Mouse (Mus musculus): ENCODE data around the gene Bmx. TPM values are rescaled to one million over a fixed set of nuclear protein-coding genes. Genes with fewer than 3 reads are reported as not detected.

The Bmx gene
- polyA plus RNA-seq, 1 experiment from 2014 or later: 0.27 TPM

- Histone ChIP-seq H3K4me2 (no peak overlapping the region), H3K4me1 (replicated peaks; ENCODE audit: control insufficient read depth, insufficient read depth, low read length) (no peaks in the 10 kb centered on the region), H3K27me3 (replicated peaks; ENCODE audit: control insufficient read depth, insufficient read depth, low read length) (no peaks in the 10 kb centered on the region), H3K9me3 (ENCODE audit: control insufficient read depth, low read length) (no peaks in the 10 kb centered on the region), H3K9ac (ENCODE audit: low read depth, low read length) (no peak overlapping the region), H3K27ac (ENCODE audit: low read depth, low read length) (no peak overlapping the region), H3K36me3 (ENCODE audit: control insufficient read depth, insufficient read depth, low read length) (no peaks in the 10 kb centered on the region), H3K4me3 (ENCODE audit: low read depth, low read length) (no peak overlapping the region)
- ATAC-seq (replicated peaks; ENCODE audit: low FRiP score): peak; percentile 63
- 57% methylated on average over 1 of the region's 1 CpGs for WGBS
- no peak for DNase-seq (ENCODE audit: low spot score)
These were observed 93.3 kb downstream of the Bmx start for GRCm38 (mm10) chrX:164164681-164165080.

- H3K9me3 ChIP-seq (ENCODE audit: control insufficient read depth, low read length): no peaks in the 10 kb centered on the region
These were observed 103.4 kb downstream of the Bmx start for GRCm38 (mm10) chrX:164154594-164154993.

GRCm38 (mm10) chrX:164153606-164154005 is 104.4 kb downstream of the Bmx start:
- no peak for DNase-seq (ENCODE audit: low spot score)

More at GRCm38 (mm10) chrX:164154594-164154993, 103.4 kb downstream of the Bmx start:
- no peaks in the 10 kb centered on the region for H3K27me3 ChIP-seq (replicated peaks; ENCODE audit: control insufficient read depth, insufficient read depth, low read length)
- 71% methylated on average over 5 of the region's 5 CpGs for WGBS
- H3K4me2 ChIP-seq: no peak overlapping the region
- ATAC-seq (replicated peaks; ENCODE audit: low FRiP score) (no peak), DNase-seq (ENCODE audit: low spot score) (no peak)
- no peak overlapping the region for H3K4me3 ChIP-seq (ENCODE audit: low read depth, low read length)
- H3K9ac ChIP-seq (ENCODE audit: low read depth, low read length): no peak overlapping the region
- no peak overlapping the region for H3K27ac ChIP-seq (ENCODE audit: low read depth, low read length)
- no peaks in the 10 kb centered on the region for H3K4me1 ChIP-seq (replicated peaks; ENCODE audit: control insufficient read depth, insufficient read depth, low read length)
- H3K36me3 ChIP-seq (ENCODE audit: control insufficient read depth, insufficient read depth, low read length): no peaks in the 10 kb centered on the region

GRCm38 (mm10) chrX:164152703-164153102 is 105.3 kb downstream of the Bmx start:
- no peaks in the 10 kb centered on the region; the same call in 1 of the 2 replicates for H3K27me3 ChIP-seq (replicated peaks; ENCODE audit: control insufficient read depth, insufficient read depth, low read length)
- H3K27ac ChIP-seq (ENCODE audit: low read depth, low read length): no peak overlapping the region
- H3K9ac ChIP-seq (ENCODE audit: low read depth, low read length): no peak overlapping the region
- DNase-seq (ENCODE audit: low spot score) (no peak), ATAC-seq (replicated peaks; ENCODE audit: low FRiP score) (no peak)
- no peak overlapping the region for H3K4me3 ChIP-seq (ENCODE audit: low read depth, low read length)
- H3K4me1 ChIP-seq (replicated peaks; ENCODE audit: control insufficient read depth, insufficient read depth, low read length): no peaks in the 10 kb centered on the region
- H3K4me2 ChIP-seq: no peak overlapping the region
- 69% methylated on average over 2 of the region's 2 CpGs for WGBS
- no peaks in the 10 kb centered on the region for H3K9me3 ChIP-seq (ENCODE audit: control insufficient read depth, low read length)
- H3K36me3 ChIP-seq (ENCODE audit: control insufficient read depth, insufficient read depth, low read length): no peaks in the 10 kb centered on the region

More at GRCm38 (mm10) chrX:164153606-164154005, 104.4 kb downstream of the Bmx start:
- ATAC-seq (replicated peaks; ENCODE audit: low FRiP score): no peak
- no peaks in the 10 kb centered on the region for H3K9me3 ChIP-seq (ENCODE audit: control insufficient read depth, low read length)
- no peak overlapping the region for H3K27ac ChIP-seq (ENCODE audit: low read depth, low read length)
- no peaks in the 10 kb centered on the region for H3K4me1 ChIP-seq (replicated peaks; ENCODE audit: control insufficient read depth, insufficient read depth, low read length)
- no peaks in the 10 kb centered on the region; the same call in 1 of the 2 replicates for H3K27me3 ChIP-seq (replicated peaks; ENCODE audit: control insufficient read depth, insufficient read depth, low read length)
- no peak overlapping the region for H3K4me3 ChIP-seq (ENCODE audit: low read depth, low read length)
- no peak overlapping the region for H3K9ac ChIP-seq (ENCODE audit: low read depth, low read length)
- no peak overlapping the region for H3K4me2 ChIP-seq
- no peaks in the 10 kb centered on the region for H3K36me3 ChIP-seq (ENCODE audit: control insufficient read depth, insufficient read depth, low read length)

- 69% methylated on average over 6 of the region's 6 CpGs for WGBS
- H3K27ac ChIP-seq (ENCODE audit: low read depth, low read length): no peak overlapping the region
- no peaks in the 10 kb centered on the region for H3K36me3 ChIP-seq (ENCODE audit: control insufficient read depth, insufficient read depth, low read length)
- no peaks in the 10 kb centered on the region; the same call in 1 of the 2 replicates for H3K4me1 ChIP-seq (replicated peaks; ENCODE audit: control insufficient read depth, insufficient read depth, low read length)
- no peak overlapping the region for H3K4me2 ChIP-seq
- no peak for DNase-seq (ENCODE audit: low spot score)
- peak; percentile 79 for ATAC-seq (replicated peaks; ENCODE audit: low FRiP score)
- no peak overlapping the region for H3K4me3 ChIP-seq (ENCODE audit: low read depth, low read length)
- H3K9ac ChIP-seq (ENCODE audit: low read depth, low read length): no peak overlapping the region
- peaks cover 2% of the 10 kb centered on the region for H3K27me3 ChIP-seq (replicated peaks; ENCODE audit: control insufficient read depth, insufficient read depth, low read length)
- no peaks in the 10 kb centered on the region for H3K9me3 ChIP-seq (ENCODE audit: control insufficient read depth, low read length)
These were observed 112.3 kb downstream of the Bmx start for GRCm38 (mm10) chrX:164145463-164146250.

Other genes starting within 250 kb of the Bmx start
- gene Car5b, start 230.2 kb downstream of the Bmx start, polyA plus RNA-seq (2014; fragmentation: Nextera tagmentation; extraction: Ambion mirVana): 0.32 TPM in 1 of 2 replicates, not detected in the other
- gene Siah1b, start 181.7 kb downstream of the Bmx start, polyA plus RNA-seq (2014; fragmentation: Nextera tagmentation; extraction: Ambion mirVana): 24.0 and 29.4 TPM in 2 replicates
- gene Cltrn, start 169.4 kb downstream of the Bmx start, polyA plus RNA-seq (2014; fragmentation: Nextera tagmentation; extraction: Ambion mirVana): 1.1 and 1.7 TPM in 2 replicates
- not detected in 2 replicates for gene Ace2, start 118.9 kb downstream of the Bmx start, polyA plus RNA-seq (2014; fragmentation: Nextera tagmentation; extraction: Ambion mirVana)
- 11.0 and 11.5 TPM in 2 replicates for gene Pir, start 11.2 kb upstream of the Bmx start, polyA plus RNA-seq (2014; fragmentation: Nextera tagmentation; extraction: Ambion mirVana)
- gene Vegfd, start 115.2 kb upstream of the Bmx start, polyA plus RNA-seq (2014; fragmentation: Nextera tagmentation; extraction: Ambion mirVana): 0.99 and 1.1 TPM in 2 replicates
- 28.1 and 31.9 TPM in 2 replicates for gene Piga, start 161.6 kb upstream of the Bmx start, polyA plus RNA-seq (2014; fragmentation: Nextera tagmentation; extraction: Ambion mirVana)
- gene Asb11, start 178.8 kb upstream of the Bmx start, polyA plus RNA-seq (2014; fragmentation: Nextera tagmentation; extraction: Ambion mirVana): not detected in 2 replicates
- gene Asb9, start 248.1 kb upstream of the Bmx start, polyA plus RNA-seq (2014; fragmentation: Nextera tagmentation; extraction: Ambion mirVana): 0.25 and 0.38 TPM in 2 replicates

Data from liver, embryonic 11.5 days (tissue).